Mouse (Mus musculus) frontal cortex, postnatal 25 days (tissue): ENCODE results near the gene Tmem33.

Experiments used
- DNase-seq, 2 experiments: peaks; one replicate each; pipeline ENCODE4 v3.0.0; 2022; ENCODE audit warnings: low spot score in 2 of 2

Gene Tmem33

DNA sequence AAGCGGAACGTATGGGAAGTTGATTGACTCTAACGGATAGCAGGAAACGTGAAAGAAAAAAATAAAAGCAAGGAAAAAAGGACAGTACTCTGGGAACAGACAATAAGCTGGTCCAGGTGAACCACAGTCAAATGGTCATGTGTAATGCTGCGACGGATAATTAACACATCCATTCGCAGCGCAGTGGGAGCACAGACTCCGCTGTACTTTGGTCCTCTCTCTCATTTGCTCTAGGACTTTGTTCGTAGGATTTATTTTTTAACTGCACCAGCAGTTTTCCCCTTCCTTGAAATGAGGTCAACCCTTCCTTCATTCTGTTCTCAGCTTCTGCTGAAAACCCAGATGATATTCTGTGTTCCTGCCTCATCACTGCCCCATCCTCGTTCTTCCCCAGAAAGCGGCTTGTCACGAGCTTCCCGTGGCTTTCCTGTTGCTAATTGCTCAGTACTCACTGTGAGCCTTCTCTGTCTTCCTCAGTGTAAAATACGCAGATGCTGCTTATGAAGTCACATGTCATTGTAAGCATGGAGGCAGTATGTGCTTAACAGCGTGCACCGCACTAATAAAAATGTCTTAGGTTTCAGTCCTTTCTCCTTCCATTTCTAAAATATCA, 61.4 kb downstream of the Tmem33 start:
- no peak for DNase-seq

DNA sequence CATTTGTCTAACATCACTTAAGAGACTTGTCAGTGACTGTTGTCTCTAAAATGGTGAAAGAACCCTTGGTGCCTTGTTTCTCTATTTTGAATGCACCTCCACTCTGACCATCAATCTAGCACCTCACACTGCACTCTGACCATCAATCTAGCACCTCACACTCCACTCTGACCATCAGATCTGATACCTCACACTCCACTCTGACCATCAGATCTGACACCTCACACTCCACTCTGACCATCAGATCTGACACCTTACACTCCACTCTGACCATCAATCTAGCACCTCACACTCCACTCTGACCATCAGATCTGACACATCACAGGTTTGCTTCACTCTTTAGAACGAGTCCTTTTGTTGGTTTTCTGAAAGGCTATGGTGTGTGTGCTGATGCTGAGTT, 63.7 kb downstream of the Tmem33 start:
- no peak for DNase-seq

DNA sequence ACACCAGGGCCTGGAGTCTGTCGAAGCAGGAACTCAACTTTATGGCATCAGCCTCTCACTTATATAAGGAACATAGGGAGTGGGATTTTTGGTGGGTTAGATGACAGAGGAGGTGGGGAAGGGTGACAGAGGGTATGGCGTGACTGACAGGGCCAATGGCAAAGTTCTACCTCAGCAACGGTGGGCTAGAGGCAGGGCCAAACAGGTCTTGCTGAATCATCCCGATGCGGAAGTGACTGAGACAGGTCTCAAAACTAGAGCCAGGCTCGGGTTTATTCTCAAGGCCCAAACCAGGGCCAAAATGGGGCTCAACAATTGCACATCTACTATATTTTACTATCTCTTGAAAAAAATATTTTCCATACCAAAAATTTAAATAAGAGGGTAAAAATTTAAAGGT, 80.4 kb downstream of the Tmem33 start:
- no peak for DNase-seq
